Comparison of ENCODE assay signal across 9 mouse cellular contexts in the genomic region with DNA sequence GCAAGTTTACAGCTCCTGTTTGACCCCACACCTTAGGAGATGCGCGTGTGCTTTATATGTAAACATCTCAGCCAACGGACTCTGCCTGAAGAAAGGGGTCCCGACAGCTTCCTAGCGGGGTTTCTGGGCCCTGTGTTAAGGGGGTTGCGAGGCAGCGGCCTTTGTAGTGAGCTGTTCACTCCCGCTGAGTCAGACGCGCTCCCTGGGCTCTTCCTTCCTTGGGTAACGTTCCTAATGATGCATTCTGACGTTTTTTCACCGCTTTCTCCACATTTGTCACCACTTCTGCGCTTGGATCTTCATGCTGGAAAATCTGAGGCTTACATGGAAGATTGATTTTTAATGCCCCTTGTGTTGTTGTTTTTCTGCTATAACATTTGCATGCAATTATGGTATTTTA. TPM values are rescaled to one million over a fixed set of nuclear protein-coding genes. Genes with fewer than 3 reads are reported as not detected.
A peak's percentile ranks its signal among the peaks of the same experiment; 100 is the strongest.
DNase-seq lines count a peak whose midpoint lies in the region; ATAC-seq and TF ChIP-seq lines count a peak whose summit lies in the region.
"Had no signal": no experiment of that assay in that cellular context is flagged by ENCODE, and none has a peak within 500 bp of the region (broad histone marks: within the 10 kb centered on the region; RNA-seq: fewer than 3 reads in every experiment).

No protein-coding gene starts in this region.

- H3K4me3 ChIP-seq in heart, postnatal 0 days (ENCODE audit: low read depth, low read length), result peak overlapping the region; percentile 18
- H3K4me3 ChIP-seq in heart, adult 2 months, result no peak overlapping the region
- H3K4me3 ChIP-seq in forebrain, embryonic 11.5 days (ENCODE audit: low read depth, low read length), result no peak overlapping the region
- H3K4me3 ChIP-seq in limb, embryonic 10.5 days, result peak overlapping the region; percentile 32
- H3K4me3 ChIP-seq in neural tube, embryonic 14.5 days (ENCODE audit: low read depth, low read length), result no peak overlapping the region

- no peak for DNase-seq in heart, postnatal 0 days (ENCODE audit: low spot score)
- no peak for DNase-seq in heart, adult 2 months
- DNase-seq in forebrain, embryonic 11.5 days (ENCODE audit: low spot score), result no peak
- DNase-seq in limb, embryonic 10.5 days (ENCODE audit: low spot score), result no peak
- no peak for DNase-seq in ovary, postnatal 14 days (ENCODE audit: low spot score)
- no peak for DNase-seq in right cerebral cortex, postnatal 36 days (ENCODE audit: low spot score in 2 of 2)
- DNase-seq: gastrocnemius, postnatal 25 days had no signal

- no peak overlapping the region for H3K9ac ChIP-seq in heart, postnatal 0 days (replicated peaks; ENCODE audit: low read depth, low read length)
- H3K9ac ChIP-seq in heart, adult 2 months (ENCODE audit: low read depth, low read length), result no peak overlapping the region
- H3K9ac ChIP-seq in forebrain, embryonic 11.5 days (ENCODE audit: low read length), result peak overlapping the region; percentile 16; the same call in 1 of the 2 replicates
- H3K9ac ChIP-seq in neural tube, embryonic 14.5 days (replicated peaks; ENCODE audit: low read depth, low read length), result no peak overlapping the region; the same call in 1 of the 2 replicates

- H3K4me1 ChIP-seq in heart, postnatal 0 days (ENCODE audit: control insufficient read depth, insufficient read depth), result no peaks in the 10 kb centered on the region
- no peaks in the 10 kb centered on the region for H3K4me1 ChIP-seq in heart, adult 2 months (ENCODE audit: control insufficient read depth, insufficient read depth, low read length)
- H3K4me1 ChIP-seq in forebrain, embryonic 11.5 days (replicated peaks; ENCODE audit: control insufficient read depth, insufficient read depth, low read length), result peaks cover 4% of the 10 kb centered on the region; the same call in 1 of the 2 replicates
- peaks cover 11% of the 10 kb centered on the region for H3K4me1 ChIP-seq in limb, embryonic 10.5 days
- H3K4me1 ChIP-seq in neural tube, embryonic 14.5 days (ENCODE audit: control insufficient read depth, insufficient read depth, low read length), result no peaks in the 10 kb centered on the region

- 0 out of 2 replicates have a peak, but pooled peaks cover 5% of the 10 kb centered on the region for H3K27me3 ChIP-seq in heart, postnatal 0 days (ENCODE audit: control insufficient read depth, insufficient read depth, low read length)
- H3K27me3 ChIP-seq in heart, adult 2 months (ENCODE audit: control insufficient read depth, insufficient read depth, low read length), result no peaks in the 10 kb centered on the region
- no peaks in the 10 kb centered on the region for H3K27me3 ChIP-seq in forebrain, embryonic 11.5 days (ENCODE audit: control insufficient read depth, insufficient read depth, low read length)
- H3K27me3 ChIP-seq in limb, embryonic 10.5 days (ENCODE audit: low read depth, poor library complexity, severe bottlenecking), result peaks cover 32% of the 10 kb centered on the region
- H3K27me3 ChIP-seq in neural tube, embryonic 14.5 days (ENCODE audit: control insufficient read depth, insufficient read depth, low read length), result no peaks in the 10 kb centered on the region

- no peaks in the 10 kb centered on the region; the same call in 1 of the 2 replicates for H3K36me3 ChIP-seq in heart, postnatal 0 days (replicated peaks; ENCODE audit: control insufficient read depth, insufficient read depth, low read length)
- no peaks in the 10 kb centered on the region for H3K36me3 ChIP-seq in heart, adult 2 months (ENCODE audit: control insufficient read depth, insufficient read depth, low read length)
- H3K36me3 ChIP-seq in forebrain, embryonic 11.5 days (ENCODE audit: control insufficient read depth, insufficient read depth, low read length), result no peaks in the 10 kb centered on the region
- peaks cover 24% of the 10 kb centered on the region for H3K36me3 ChIP-seq in limb, embryonic 10.5 days
- H3K36me3 ChIP-seq in neural tube, embryonic 14.5 days (ENCODE audit: control insufficient read depth, insufficient read depth, low read length), result no peaks in the 10 kb centered on the region

- ATAC-seq in heart, postnatal 0 days (ENCODE audit: insufficient read depth, low read depth), result no peak
- ATAC-seq in forebrain, embryonic 11.5 days (replicated peaks; ENCODE audit: low FRiP score), result no peak
- ATAC-seq in neural tube, embryonic 14.5 days (ENCODE audit: low read depth), result no peak
- ATAC-seq in megakaryocyte-erythroid progenitor cell, adult 5-6 weeks (replicated peaks; ENCODE audit: low FRiP score, low TSS enrichment, poor library complexity, severe bottlenecking), result no peak

- intact Hi-C loops in heart, adult 2 months (cut with DNase I), result loop anchor here (1.0 to 5.0 kb wide), 2 partner anchors 216 to 232 kb away; no protein-coding TSS in a partner anchor

- no peaks in the 10 kb centered on the region for H3K9me3 ChIP-seq in heart, postnatal 0 days (replicated peaks; ENCODE audit: control insufficient read depth, low read length)
- H3K9me3 ChIP-seq in forebrain, embryonic 11.5 days (ENCODE audit: control insufficient read depth, low read length), result no peaks in the 10 kb centered on the region
- no peaks in the 10 kb centered on the region for H3K9me3 ChIP-seq in limb, embryonic 10.5 days (replicated peaks)
- no peaks in the 10 kb centered on the region for H3K9me3 ChIP-seq in neural tube, embryonic 14.5 days (ENCODE audit: control insufficient read depth, low read length)

- H3K4me2 ChIP-seq in heart, postnatal 0 days (ENCODE audit: low read depth, low read length), result peak overlapping the region; percentile 48
- H3K4me2 ChIP-seq in forebrain, embryonic 11.5 days (ENCODE audit: low read depth, low read length, severe bottlenecking), result peak overlapping the region; percentile 43; the same call in 1 of the 2 replicates
- peak overlapping the region; percentile 31 for H3K4me2 ChIP-seq in neural tube, embryonic 14.5 days (ENCODE audit: low read depth, low read length)

- WGBS in heart, postnatal 0 days, result 3% methylated on average over 14 of the region's 14 CpGs
- 9% methylated on average over 14 of the region's 14 CpGs for WGBS in heart, adult 2 months
- WGBS in forebrain, embryonic 11.5 days, result 4% methylated on average over 14 of the region's 14 CpGs
- WGBS in limb, embryonic 10.5 days, result 4% methylated on average over 14 of the region's 14 CpGs
- 5% methylated on average over 14 of the region's 14 CpGs for WGBS in neural tube, embryonic 14.5 days

- no peak for TF ChIP-seq CTCF in heart, postnatal 0 days (IDR thresholded peaks at IDR 0.05; ENCODE audit: low read depth)
- TF ChIP-seq CTCF in heart, adult 2 months (IDR thresholded peaks at IDR 0.05), result no peak

- H3K27ac ChIP-seq in heart, postnatal 0 days (ENCODE audit: low read depth), result no peak overlapping the region
- no peak overlapping the region for H3K27ac ChIP-seq in heart, adult 2 months
- H3K27ac ChIP-seq in forebrain, embryonic 11.5 days (ENCODE audit: low read depth, low read length), result no peak overlapping the region
- H3K27ac ChIP-seq in limb, embryonic 10.5 days, result no peak overlapping the region; the same call in 1 of the 2 replicates
- H3K27ac ChIP-seq in neural tube, embryonic 14.5 days (ENCODE audit: low read depth, low read length), result no peak overlapping the region

- TF ChIP-seq EP300 in heart, postnatal 0 days (IDR thresholded peaks at IDR 0.05; ENCODE audit: low read depth), result no peak
- no peak for TF ChIP-seq EP300 in heart, adult 2 months (IDR thresholded peaks at IDR 0.05; ENCODE audit: insufficient read depth, low read depth, low read length)

- no peaks in the 10 kb centered on the region for H3K79me2 ChIP-seq in heart, adult 2 months (replicated peaks; ENCODE audit: control insufficient read depth, insufficient read depth, low read length)

- TF ChIP-seq POLR2A in heart, adult 2 months (IDR thresholded peaks at IDR 0.05; ENCODE audit: insufficient read depth, low read depth, low read length), result no peak

RNA-seq across cellular contexts. Expression of a gene that starts 12.7 kb away (rescaled TPM):
- total RNA-seq in heart, postnatal 0 days (2014; rRNA removed; ENCODE audit: low replicate concordance), result not detected in 2 replicates
- 0.11 TPM in 1 of 2 replicates, not detected in the other for polyA plus RNA-seq in heart, postnatal 0 days (2015; fragmentation: Nextera tagmentation; extraction: Ambion mirVana)
- under 1 TPM; 0.30 to 0.52 TPM for total RNA-seq in heart, adult 2 months (2021)
- 0.18 and 0.29 TPM in 2 replicates for polyA plus RNA-seq in heart, adult 2 months (2012; rRNA removed)
- polyA plus RNA-seq in forebrain, embryonic 11.5 days (2014; fragmentation: Nextera tagmentation; extraction: Ambion mirVana), result 3.6 and 5.5 TPM in 2 replicates
- 5.1 and 9.9 TPM in 2 replicates for polyA plus RNA-seq in limb, embryonic 10.5 days (2016; fragmentation: Nextera tagmentation; extraction: Ambion mirVana)
- 4.3 and 5.7 TPM in 2 replicates for polyA plus RNA-seq in neural tube, embryonic 14.5 days (2014; fragmentation: Nextera tagmentation; extraction: Ambion mirVana)
- 1.4 TPM in 1 of 2 replicates, not detected in the other for total RNA-seq in megakaryocyte-erythroid progenitor cell, adult 5-6 weeks (2014; fragmentation: Nextera tagmentation)
- not detected in 2 replicates for total RNA-seq in megakaryocyte-erythroid progenitor cell, adult 5-6 weeks (2017)
- total RNA-seq: gastrocnemius, postnatal 25 days had no signal

RNA-seq across cellular contexts. Expression of a gene that starts 54.1 kb away (rescaled TPM):
- 27.9 and 35.4 TPM in 2 replicates for total RNA-seq in heart, postnatal 0 days (2014; rRNA removed; ENCODE audit: low replicate concordance)
- polyA plus RNA-seq in heart, postnatal 0 days (2015; fragmentation: Nextera tagmentation; extraction: Ambion mirVana), result 8.3 and 8.8 TPM in 2 replicates
- total RNA-seq in heart, adult 2 months (2021), result 10 to 100 TPM; 10.2 to 11.3 TPM
- 15.4 and 22.2 TPM in 2 replicates for polyA plus RNA-seq in heart, adult 2 months (2012; rRNA removed)
- polyA plus RNA-seq in forebrain, embryonic 11.5 days (2014; fragmentation: Nextera tagmentation; extraction: Ambion mirVana), result 53.7 and 54.5 TPM in 2 replicates
- polyA plus RNA-seq in limb, embryonic 10.5 days (2016; fragmentation: Nextera tagmentation; extraction: Ambion mirVana), result 53.0 and 54.5 TPM in 2 replicates
- polyA plus RNA-seq in neural tube, embryonic 14.5 days (2014; fragmentation: Nextera tagmentation; extraction: Ambion mirVana), result 22.5 and 23.2 TPM in 2 replicates
- total RNA-seq in megakaryocyte-erythroid progenitor cell, adult 5-6 weeks (2014; fragmentation: Nextera tagmentation), result 51.5 and 55.8 TPM in 2 replicates
- 66.9 and 89.3 TPM in 2 replicates for total RNA-seq in megakaryocyte-erythroid progenitor cell, adult 5-6 weeks (2017)

Comparison
In these comparisons a context has a peak if more than half of its experiments do, and no peak if none do; other contexts are left out.
1. H3K4me3 ChIP-seq: peak in heart, postnatal 0 days (single experiment) and limb, embryonic 10.5 days (single experiment); none in heart, adult 2 months (single experiment), forebrain, embryonic 11.5 days (single experiment) and neural tube, embryonic 14.5 days (single experiment).
2. Peak in every context shown above with its lines, with median percentiles within 50 percentile points of each other: H3K4me2 ChIP-seq.